Mouse (Mus musculus): ENCODE data around the gene Maco1. TPM values are rescaled to one million over a fixed set of nuclear protein-coding genes. Genes with fewer than 3 reads are reported as not detected.

The Maco1 gene
- polyA plus RNA-seq, 2 experiments, result 29.5 to 40.4 TPM

DNA sequence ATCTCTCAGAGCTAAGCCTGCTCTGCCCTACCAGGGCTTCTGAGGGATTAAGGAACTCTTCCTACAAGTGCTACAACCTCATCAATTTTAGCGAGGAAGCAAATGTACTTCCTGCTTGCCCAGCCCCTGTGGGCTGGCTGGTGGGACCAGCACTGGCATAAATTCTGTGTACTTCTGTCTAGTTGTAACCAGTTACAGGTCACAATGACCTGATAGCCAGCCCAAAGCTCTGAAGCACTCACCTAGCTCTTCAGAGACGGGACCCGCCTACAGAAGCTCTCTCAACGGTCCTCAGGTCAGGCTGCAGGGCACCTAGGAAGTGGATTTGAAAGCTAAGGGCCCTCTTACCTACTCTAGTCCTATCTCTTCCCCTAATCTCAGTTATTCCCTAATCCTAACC is 35.4 kb downstream of the Maco1 start:
- H3K9me3 ChIP-seq (ENCODE audit: control insufficient read depth, low read length), result no peaks in the 10 kb centered on the region
- H3K27me3 ChIP-seq (ENCODE audit: control insufficient read depth, insufficient read depth, low read length), result no peaks in the 10 kb centered on the region
- H3K27ac ChIP-seq (replicated peaks; ENCODE audit: low read depth, low read length), result no peak overlapping the region
- TF ChIP-seq POLR2A (IDR thresholded peaks at IDR 0.05; ENCODE audit: borderline replicate concordance, extremely low read depth, insufficient read depth, insufficient read length), result no peak
- H3K4me3 ChIP-seq (replicated peaks; ENCODE audit: low read length), result no peak overlapping the region
- H3K4me1 ChIP-seq (ENCODE audit: control insufficient read depth, insufficient read depth, low read length), result no peaks in the 10 kb centered on the region
- 88% methylated on average over 4 of the region's 4 CpGs for WGBS
- H3K4me2 ChIP-seq (replicated peaks; ENCODE audit: low read depth, low read length, severe bottlenecking), result no peak overlapping the region
- peaks cover 25% of the 10 kb centered on the region; the same call in 1 of the 2 replicates for H3K36me3 ChIP-seq (ENCODE audit: control insufficient read depth, insufficient read depth, low read length)
- no peak overlapping the region for H3K9ac ChIP-seq (ENCODE audit: low read depth, low read length, severe bottlenecking)
- no peak for ATAC-seq (ENCODE audit: low FRiP score, low read depth)
- no peak for DNase-seq (ENCODE audit: low spot score)

DNA sequence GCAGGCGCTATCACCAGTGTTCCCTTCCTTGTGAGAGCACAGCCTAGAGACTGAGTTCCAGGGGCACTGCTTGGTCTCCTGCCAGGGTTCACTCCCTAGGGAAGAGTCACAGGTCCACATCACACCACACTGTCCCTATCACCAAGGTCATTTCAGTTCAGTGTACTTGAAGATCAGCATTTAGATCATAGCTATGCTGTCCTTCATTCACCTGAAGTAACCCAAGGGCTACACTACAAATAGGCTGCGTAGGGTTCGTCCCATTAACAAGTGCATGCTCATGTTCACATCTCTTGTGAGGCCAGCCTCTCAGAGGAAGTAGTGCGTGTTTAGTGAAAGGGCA is 38.9 kb downstream of the Maco1 start:
- DNase-seq (ENCODE audit: low spot score), result no peak
- Histone ChIP-seq H3K9ac (ENCODE audit: low read depth, low read length, severe bottlenecking) (no peak overlapping the region), H3K27me3 (ENCODE audit: control insufficient read depth, insufficient read depth, low read length) (no peaks in the 10 kb centered on the region), H3K4me3 (replicated peaks; ENCODE audit: low read length) (no peak overlapping the region), H3K4me1 (ENCODE audit: control insufficient read depth, insufficient read depth, low read length) (no peaks in the 10 kb centered on the region), H3K9me3 (ENCODE audit: control insufficient read depth, low read length) (no peaks in the 10 kb centered on the region), H3K27ac (replicated peaks; ENCODE audit: low read depth, low read length) (no peak overlapping the region), H3K4me2 (replicated peaks; ENCODE audit: low read depth, low read length, severe bottlenecking) (no peak overlapping the region), H3K36me3 (ENCODE audit: control insufficient read depth, insufficient read depth, low read length) (peaks cover 59% of the 10 kb centered on the region)
- 87% methylated on average over 4 of the region's 4 CpGs for WGBS
- no peak for TF ChIP-seq POLR2A (IDR thresholded peaks at IDR 0.05; ENCODE audit: borderline replicate concordance, extremely low read depth, insufficient read depth, insufficient read length)
- no peak for ATAC-seq (ENCODE audit: low FRiP score, low read depth)

DNA sequence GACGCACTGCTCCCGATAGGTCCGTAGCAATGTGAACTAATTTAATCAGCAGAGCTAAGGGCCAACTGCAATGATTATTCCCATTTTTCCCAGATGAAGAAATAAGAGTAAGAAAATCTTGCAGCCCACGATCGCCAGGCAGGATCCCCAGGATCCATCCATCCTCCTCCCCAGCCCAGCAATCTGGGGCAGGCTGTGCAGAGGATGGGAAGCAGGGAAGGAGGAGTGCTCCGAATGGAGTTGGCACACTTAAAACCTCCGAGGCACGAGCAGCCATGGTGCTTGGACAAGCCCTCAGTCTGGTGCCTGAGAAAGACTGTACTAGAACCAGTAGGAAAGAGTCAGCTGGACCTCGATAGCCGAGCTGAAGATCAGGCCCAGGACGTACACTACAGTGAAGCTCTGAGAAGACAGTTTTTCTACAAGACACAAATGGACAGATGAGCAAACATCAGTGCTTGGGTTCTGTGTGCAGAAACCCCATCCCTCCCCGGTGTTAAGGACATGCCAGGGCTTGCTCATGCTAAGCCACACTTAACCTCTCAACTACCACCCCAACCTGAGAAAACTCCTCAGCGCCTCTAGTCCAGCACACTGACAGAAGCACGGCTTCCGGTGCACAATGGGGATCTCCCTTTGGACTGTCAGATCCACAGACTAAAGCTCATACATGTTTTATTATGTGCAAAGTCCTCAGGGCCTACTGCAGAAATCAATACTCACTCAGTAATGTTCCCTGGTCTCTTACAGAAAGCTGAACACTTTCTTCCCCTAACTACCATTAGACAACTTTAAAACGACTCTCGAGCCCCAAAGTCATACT is 39.5 kb downstream of the Maco1 start:
- Histone ChIP-seq H3K4me3 (replicated peaks; ENCODE audit: low read length) (no peak overlapping the region), H3K36me3 (ENCODE audit: control insufficient read depth, insufficient read depth, low read length) (peaks cover 64% of the 10 kb centered on the region), H3K27ac (replicated peaks; ENCODE audit: low read depth, low read length) (no peak overlapping the region), H3K4me1 (ENCODE audit: control insufficient read depth, insufficient read depth, low read length) (no peaks in the 10 kb centered on the region), H3K9me3 (ENCODE audit: control insufficient read depth, low read length) (no peaks in the 10 kb centered on the region), H3K9ac (ENCODE audit: low read depth, low read length, severe bottlenecking) (no peak overlapping the region), H3K27me3 (ENCODE audit: control insufficient read depth, insufficient read depth, low read length) (no peaks in the 10 kb centered on the region), H3K4me2 (replicated peaks; ENCODE audit: low read depth, low read length, severe bottlenecking) (no peak overlapping the region)
- 85% methylated on average over 17 of the region's 17 CpGs for WGBS
- ATAC-seq (ENCODE audit: low FRiP score, low read depth) (no peak), DNase-seq (ENCODE audit: low spot score) (no peak)
- TF ChIP-seq POLR2A (IDR thresholded peaks at IDR 0.05; ENCODE audit: borderline replicate concordance, extremely low read depth, insufficient read depth, insufficient read length), result no peak

DNA sequence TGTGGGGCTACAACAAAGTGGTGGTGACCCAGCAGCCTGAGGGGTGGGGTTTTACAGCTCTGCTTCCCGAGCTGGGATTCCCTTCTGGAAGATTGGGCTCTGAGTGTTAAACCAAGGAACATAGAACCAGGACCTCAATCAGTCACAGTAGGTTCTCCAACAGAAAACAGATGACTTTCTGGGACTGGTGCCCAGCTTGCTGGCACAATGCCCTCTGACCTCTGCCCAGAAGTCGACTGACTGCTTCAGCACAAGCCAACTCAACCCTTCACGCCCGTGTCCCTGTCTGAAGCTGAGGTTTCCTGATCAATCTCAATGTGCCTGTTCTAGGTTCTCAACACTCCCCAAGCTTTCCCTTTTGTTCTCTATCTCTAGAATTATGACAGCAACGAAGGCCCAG is 48.4 kb downstream of the Maco1 start:
- H3K4me1 ChIP-seq (ENCODE audit: control insufficient read depth, insufficient read depth, low read length), result peaks cover 5% of the 10 kb centered on the region; the same call in 1 of the 2 replicates
- ATAC-seq (ENCODE audit: low FRiP score, low read depth) (no peak), DNase-seq (ENCODE audit: low spot score) (no peak)
- no peak overlapping the region for H3K27ac ChIP-seq (replicated peaks; ENCODE audit: low read depth, low read length)
- WGBS, result 64% methylated on average over 5 of the region's 5 CpGs
- H3K4me3 ChIP-seq (replicated peaks; ENCODE audit: low read length), result no peak overlapping the region
- no peaks in the 10 kb centered on the region for H3K27me3 ChIP-seq (ENCODE audit: control insufficient read depth, insufficient read depth, low read length)
- peaks cover 92% of the 10 kb centered on the region for H3K36me3 ChIP-seq (ENCODE audit: control insufficient read depth, insufficient read depth, low read length)
- no peak overlapping the region for H3K9ac ChIP-seq (ENCODE audit: low read depth, low read length, severe bottlenecking)
- H3K4me2 ChIP-seq (replicated peaks; ENCODE audit: low read depth, low read length, severe bottlenecking), result no peak overlapping the region
- TF ChIP-seq POLR2A (IDR thresholded peaks at IDR 0.05; ENCODE audit: borderline replicate concordance, extremely low read depth, insufficient read depth, insufficient read length), result no peak
- H3K9me3 ChIP-seq (ENCODE audit: control insufficient read depth, low read length), result no peaks in the 10 kb centered on the region

DNA sequence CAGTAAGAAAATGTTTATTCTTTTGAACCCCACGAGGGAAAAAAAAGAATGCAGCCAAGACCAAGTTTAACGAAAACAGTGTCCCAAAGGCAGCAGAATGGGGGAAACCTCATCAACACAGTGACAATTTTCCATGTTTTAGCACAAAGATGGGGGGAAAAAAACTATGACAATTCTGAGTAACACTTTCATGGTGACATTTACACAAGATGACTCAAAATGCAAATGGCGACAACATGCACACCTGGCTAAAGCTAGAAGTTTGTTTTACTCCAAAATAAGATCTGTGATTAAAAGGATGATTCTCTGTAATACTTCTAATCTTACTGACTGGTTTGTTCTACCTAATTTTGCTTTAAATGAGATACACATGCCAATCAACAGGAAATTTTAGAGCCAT is 50.4 kb downstream of the Maco1 start:
- H3K4me3 ChIP-seq (replicated peaks; ENCODE audit: low read length), result no peak overlapping the region
- H3K9ac ChIP-seq (ENCODE audit: low read depth, low read length, severe bottlenecking), result no peak overlapping the region
- H3K36me3 ChIP-seq (ENCODE audit: control insufficient read depth, insufficient read depth, low read length), result peaks cover 73% of the 10 kb centered on the region

More for the DNA sequence above, 50.4 kb downstream of the Maco1 start:
- Histone ChIP-seq H3K27ac (replicated peaks; ENCODE audit: low read depth, low read length) (no peak overlapping the region), H3K27me3 (ENCODE audit: control insufficient read depth, insufficient read depth, low read length) (no peaks in the 10 kb centered on the region), H3K4me1 (ENCODE audit: control insufficient read depth, insufficient read depth, low read length) (peaks cover 5% of the 10 kb centered on the region; the same call in 1 of the 2 replicates), H3K9me3 (ENCODE audit: control insufficient read depth, low read length) (no peaks in the 10 kb centered on the region), H3K4me2 (replicated peaks; ENCODE audit: low read depth, low read length, severe bottlenecking) (no peak overlapping the region)
- 90% methylated on average over 3 of the region's 3 CpGs for WGBS
- no peak for TF ChIP-seq POLR2A (IDR thresholded peaks at IDR 0.05; ENCODE audit: borderline replicate concordance, extremely low read depth, insufficient read depth, insufficient read length)
- ATAC-seq (ENCODE audit: low FRiP score, low read depth), result no peak
- DNase-seq (ENCODE audit: low spot score), result no peak

Data from limb, embryonic 14.5 days (tissue).